Mouse (Mus musculus) CH12.LX (cell line): ENCODE measurements around the gene Cx3cl1. TPM values are rescaled to one million over a fixed set of nuclear protein-coding genes. Genes with fewer than 3 reads are reported as not detected.
A peak's percentile ranks its signal among the peaks of the same experiment; 100 is the strongest.

ENCODE experiments used
- DNase-seq: peaks from one replicate; pipeline ENCODE4 v3.0.0-alpha.2; 2013; ENCODE audit errors: extremely low read depth
- H3K27ac ChIP-seq: 2 replicates; pipeline ENCODE4 v1.5.1; 2012; ENCODE audit warnings: low read depth, mild to moderate bottlenecking, control low read depth, moderate library complexity; ENCODE audit not compliant: insufficient read depth
- H3K27me3 ChIP-seq: replicated peaks from 2 replicates; pipeline ENCODE3; 2012; ENCODE audit warnings: inconsistent platforms
- H3K36me3 ChIP-seq, 2 experiments: replicated peaks in 1 of 2; 2 replicates each; pipeline versions ENCODE3 to v1.6.1; 2012; ENCODE audit warnings: inconsistent platforms in 1 of 2, low read length in 1 of 2, mild to moderate bottlenecking in 1 of 2, mixed read lengths in 1 of 2, moderate library complexity in 1 of 2; ENCODE audit not compliant: control insufficient read depth in 1 of 2, insufficient read depth in 1 of 2
- H3K4me1 ChIP-seq, 2 experiments: 2 replicates each; pipeline ENCODE4 v1.6.1; 2012; ENCODE audit warnings: inconsistent platforms in 1 of 2, moderate library complexity in 1 of 2; ENCODE audit not compliant: insufficient read depth in 2 of 2, control insufficient read depth in 1 of 2
- H3K4me2 ChIP-seq: 2 replicates; pipeline ENCODE4 v1.6.1; 2012; ENCODE audit warnings: low read depth, mild to moderate bottlenecking, control low read depth; ENCODE audit not compliant: poor library complexity, insufficient read depth, severe bottlenecking
- H3K4me3 ChIP-seq, 3 experiments: fragments of 150-350 bp in 1 of 3; sonication (generic) in 1 of 3; replicated peaks in 1 of 3; 2 replicates each; pipeline versions ENCODE3 to v1.5.1; 2011 to 2012; ENCODE audit warnings: low read depth in 2 of 3, low read length in 2 of 3, mild to moderate bottlenecking in 2 of 3, moderate library complexity in 2 of 3, control low read depth in 1 of 3, improper control_type of control experiment in 1 of 3, inconsistent platforms in 1 of 3, mixed read lengths in 1 of 3; ENCODE audit not compliant: poor library complexity in 1 of 3
- H3K79me2 ChIP-seq: replicated peaks from 2 replicates; pipeline ENCODE4 v1.6.1; 2012; ENCODE audit warnings: mild to moderate bottlenecking, moderate library complexity; ENCODE audit not compliant: control insufficient read depth, poor library complexity, insufficient read depth, severe bottlenecking; ENCODE audit errors: extremely low read depth
- H3K9ac ChIP-seq: 2 replicates; pipeline ENCODE4 v1.6.1; 2012; ENCODE audit warnings: low read depth, mild to moderate bottlenecking, control low read depth, moderate library complexity; ENCODE audit not compliant: insufficient read depth
- H3K9me3 ChIP-seq: replicated peaks from 2 replicates; pipeline ENCODE3; 2012; ENCODE audit warnings: low read length, inconsistent platforms, mixed read lengths
- BHLHE40 ChIP-seq: IDR thresholded peaks from 2 replicates; pipeline ENCODE4 v1.6.1; 2011; ENCODE audit warnings: mild to moderate bottlenecking, low read depth, low read length, improper control_type of control experiment
- CHD1 ChIP-seq: IDR thresholded peaks from 2 replicates; pipeline ENCODE4 v1.6.1; 2012; ENCODE audit warnings: low read depth, low read length, improper control_type of control experiment, inconsistent platforms
- CHD2 ChIP-seq: IDR thresholded peaks from 2 replicates; pipeline ENCODE4 v1.6.1; 2011; ENCODE audit warnings: low read length, improper control_type of control experiment
- CTCF ChIP-seq, 2 experiments: IDR thresholded peaks in 1 of 2; conservative IDR thresholded peaks in 1 of 2; 2 replicates each; pipeline ENCODE4 v1.5.1; 2011 to 2012; ENCODE audit warnings: low read depth in 2 of 2, low read length in 2 of 2, improper control_type of control experiment in 1 of 2, inconsistent platforms in 1 of 2, mild to moderate bottlenecking in 1 of 2, moderate library complexity in 1 of 2
- E2F4 ChIP-seq: IDR thresholded peaks from 2 replicates; pipeline ENCODE4 v1.6.1; 2011; ENCODE audit warnings: low read depth, low read length, improper control_type of control experiment; ENCODE audit not compliant: insufficient replicate concordance
- ELF1 ChIP-seq: IDR thresholded peaks from 2 replicates; pipeline ENCODE4 v1.6.1; 2014; ENCODE audit warnings: low read depth, mild to moderate bottlenecking, inconsistent platforms, low read length, improper control_type of control experiment
- EP300 ChIP-seq: IDR thresholded peaks from 2 replicates; pipeline ENCODE4 v1.6.1; 2011; ENCODE audit warnings: low read length, improper control_type of control experiment
- ETS1 ChIP-seq: conservative IDR thresholded peaks from 2 replicates; pipeline ENCODE4 v1.6.1; 2012; ENCODE audit warnings: low read depth, mild to moderate bottlenecking, inconsistent platforms, low read length, improper control_type of control experiment, moderate library complexity
- GABPA ChIP-seq: IDR thresholded peaks from 2 replicates; pipeline ENCODE4 v1.6.1; 2012; ENCODE audit warnings: low read depth, low read length, improper control_type of control experiment, inconsistent platforms; ENCODE audit not compliant: insufficient replicate concordance
- HCFC1 ChIP-seq: IDR thresholded peaks from 2 replicates; pipeline ENCODE4 v1.6.1; 2012; ENCODE audit warnings: low read depth, mild to moderate bottlenecking, inconsistent platforms, low read length, improper control_type of control experiment
- IRF4 ChIP-seq: IDR thresholded peaks from 2 replicates; pipeline ENCODE4 v1.6.1; 2014; ENCODE audit warnings: low read depth, mild to moderate bottlenecking, inconsistent platforms, low read length, improper control_type of control experiment
- MAX ChIP-seq: IDR thresholded peaks from 2 replicates; pipeline ENCODE4 v1.6.1; 2011; ENCODE audit warnings: low read length, improper control_type of control experiment
- MAZ ChIP-seq: IDR thresholded peaks from 2 replicates; pipeline ENCODE4 v1.6.1; 2012; ENCODE audit warnings: low read depth, mild to moderate bottlenecking, inconsistent platforms, low read length, improper control_type of control experiment, moderate library complexity
- MEF2A ChIP-seq: IDR thresholded peaks from 2 replicates; pipeline ENCODE4 v1.6.1; 2014; ENCODE audit warnings: low read depth, mild to moderate bottlenecking, inconsistent platforms, low read length, improper control_type of control experiment, borderline replicate concordance
- MYC ChIP-seq: IDR thresholded peaks from 2 replicates; pipeline ENCODE4 v1.6.1; 2011; ENCODE audit warnings: low read depth, mild to moderate bottlenecking, improper control_type of control experiment, low read length
- NELFE ChIP-seq: IDR thresholded peaks from 2 replicates; pipeline ENCODE4 v1.6.1; 2011; ENCODE audit warnings: low read depth, low read length, improper control_type of control experiment
- PAX5 ChIP-seq: IDR thresholded peaks from 2 replicates; pipeline ENCODE4 v1.6.1; 2012; ENCODE audit warnings: low read length, inconsistent platforms, mixed read lengths
- POLR2A ChIP-seq: IDR thresholded peaks from 2 replicates; pipeline ENCODE4 v1.6.1; 2011; ENCODE audit warnings: low read depth, mild to moderate bottlenecking, improper control_type of control experiment, low read length
- RAD21 ChIP-seq: IDR thresholded peaks from 2 replicates; pipeline ENCODE4 v1.6.1; 2011; ENCODE audit warnings: low read depth, mild to moderate bottlenecking, low read length, improper control_type of control experiment, moderate library complexity
- SIN3A ChIP-seq: IDR thresholded peaks from 2 replicates; pipeline ENCODE4 v1.6.1; 2012; ENCODE audit warnings: low read length, improper control_type of control experiment, inconsistent platforms
- SMC3 ChIP-seq: IDR thresholded peaks from 2 replicates; pipeline ENCODE4 v1.6.1; 2011; ENCODE audit warnings: low read depth, low read length, improper control_type of control experiment
- TCF12 ChIP-seq: IDR thresholded peaks from 2 replicates; pipeline ENCODE4 v1.6.1; 2014; ENCODE audit warnings: low read depth, mild to moderate bottlenecking, inconsistent platforms, low read length, improper control_type of control experiment
- UBTF ChIP-seq: IDR thresholded peaks from 2 replicates; pipeline ENCODE4 v1.6.1; 2012; ENCODE audit warnings: low read depth, mild to moderate bottlenecking, inconsistent platforms, low read length, improper control_type of control experiment, moderate library complexity
- ZKSCAN1 ChIP-seq: IDR thresholded peaks from 2 replicates; pipeline ENCODE4 v1.6.1; 2012; ENCODE audit warnings: low read depth, inconsistent platforms, low read length, improper control_type of control experiment, borderline replicate concordance
- ZMIZ1 ChIP-seq: IDR thresholded peaks from 2 replicates; pipeline ENCODE4 v1.6.1; 2012; ENCODE audit warnings: low read depth, mild to moderate bottlenecking, inconsistent platforms, low read length, improper control_type of control experiment
- ZNF384 ChIP-seq: IDR thresholded peaks from 2 replicates; pipeline ENCODE4 v1.6.1; 2012; ENCODE audit warnings: low read depth, low read length, improper control_type of control experiment, inconsistent platforms
- dilution Hi-C: fragments of 300-500 bp; cut with MboI; formaldehyde crosslinking; loops from 2 replicates; pipeline ENCODE4 v1.14.3; 2020; ENCODE audit warnings: low sequenced_read_pairs; ENCODE audit not compliant: extremely low pct_unique_long_range_greater_than_20kb, extremely low pct_ligation_motif_present
- in situ Hi-C: fragments of 300-500 bp; cut with MboI; formaldehyde crosslinking; loops from 3 replicates; pipeline ENCODE4 v1.14.3; 2019; ENCODE audit warnings: low sequenced_read_pairs, low pct_ligation_motif_present, low pct_unique_long_range_greater_than_20kb, mixed read lengths
- polyA plus RNA-seq: library from polyadenylated mRNA; unstranded; fragments of >175 nt; gene quantifications from 2 replicates; pipeline ENCODE4 v1.2.1, GENCODE M21; 2012; ENCODE audit warnings: low read depth; ENCODE audit not compliant: insufficient read length
- total RNA-seq, 2 experiments: library from RNA; depleted of rRNA; stranded (reverse); fragments of 300-350 nt in 1 of 2; fragments of >200 nt in 1 of 2; gene quantifications; 2 replicates each; pipeline ENCODE4 v1.2.3; 2012 to 2014

Gene Cx3cl1
- total and polyA plus RNA-seq, 3 experiments = 0.19 to 4.2 (median 3.7) TPM

- Histone ChIP-seq H3K4me2 (no peak overlapping the region), H3K27ac (no peak overlapping the region), H3K4me1 (peaks cover 24 to 59% of the 10 kb centered on the region in 2 experiments), H3K9me3 (peaks cover 6% of the 10 kb centered on the region), H3K4me3 (no peak overlapping the region), H3K9ac (no peak overlapping the region), H3K27me3 (no peaks in the 10 kb centered on the region), H3K79me2 (no peaks in the 10 kb centered on the region), H3K36me3 (no peaks in the 10 kb centered on the region)
- no peak for TF ChIP-seq POLR2A
- peak; percentile 2; the same call in 1 of the 2 replicates for TF ChIP-seq RAD21
- peak in 1 of 2 experiments; percentile 28; a peak in 2 of 4 replicates for TF ChIP-seq CTCF (conservative IDR thresholded peaks at IDR 0.05 in 1 of 2, IDR thresholded peaks at IDR 0.05 in 1 of 2; ENCODE audit: low read depth in 2 of 2, low read length in 2 of 2)
- TF ChIP-seq MYC = no peak
- TF ChIP-seq SMC3 = 0 out of 2 replicates have a peak, but pooled peaks have one; percentile 15
- TF ChIP-seq GABPA = no peak
- no peak for TF ChIP-seq ELF1
- in situ Hi-C loops = no loop called here
- dilution Hi-C loops = no loop called here
- no peak for DNase-seq
Observed at GRCm38 (mm10) chr8:94734735-94735350, 37.0 kb upstream of the Cx3cl1 start.

- Histone ChIP-seq H3K9ac (peak overlapping the region; percentile 55), H3K27me3 (no peaks in the 10 kb centered on the region), H3K27ac (peak overlapping the region; percentile 55; the same call in 1 of the 2 replicates), H3K4me1 (peaks cover 24 to 59% of the 10 kb centered on the region in 2 experiments), H3K4me3 (no peak overlapping the region), H3K9me3 (peaks cover 6% of the 10 kb centered on the region), H3K36me3 (no peaks in the 10 kb centered on the region), H3K4me2 (peak overlapping the region; percentile 88), H3K79me2 (no peaks in the 10 kb centered on the region)
- DNase-seq = peak; percentile 68
- dilution Hi-C loops (no loop called here), in situ Hi-C loops (no loop called here)
- TF ChIP-seq SIN3A (peak; percentile 54; the same call in 1 of the 2 replicates), ZNF384 (no peak), MAX (0 out of 2 replicates have a peak, but pooled peaks have one; percentile 38), NELFE (no peak), ELF1 (no peak), EP300 (peak; percentile 53; the same call in 1 of the 2 replicates), ZMIZ1 (no peak), CHD2 (no peak), MEF2A (peak; percentile 40; the same call in 1 of the 2 replicates), BHLHE40 (no peak), IRF4 (peak; percentile 64), HCFC1 (0 out of 2 replicates have a peak, but pooled peaks have one; percentile 22), PAX5 (no peak), MAZ (no peak), POLR2A (no peak), E2F4 (no peak), UBTF (no peak), CHD1 (0 out of 2 replicates have a peak, but pooled peaks have one; percentile 63), TCF12 (0 out of 2 replicates have a peak, but pooled peaks have one; percentile 26), ETS1 (peak; percentile 41; the same call in 1 of the 2 replicates), ZKSCAN1 (no peak)
Observed at GRCm38 (mm10) chr8:94735426-94736094, 36.2 kb upstream of the Cx3cl1 start.
